Mouse (Mus musculus): ENCODE results near the gene Cadm1.

Cadm1 gene

GRCm38 (mm10) chr9:47669206-47669605 is 139.2 kb downstream of the Cadm1 start:
- DNase-seq (ENCODE audit: extremely low spot score, low spot score) = no peak

DNA sequence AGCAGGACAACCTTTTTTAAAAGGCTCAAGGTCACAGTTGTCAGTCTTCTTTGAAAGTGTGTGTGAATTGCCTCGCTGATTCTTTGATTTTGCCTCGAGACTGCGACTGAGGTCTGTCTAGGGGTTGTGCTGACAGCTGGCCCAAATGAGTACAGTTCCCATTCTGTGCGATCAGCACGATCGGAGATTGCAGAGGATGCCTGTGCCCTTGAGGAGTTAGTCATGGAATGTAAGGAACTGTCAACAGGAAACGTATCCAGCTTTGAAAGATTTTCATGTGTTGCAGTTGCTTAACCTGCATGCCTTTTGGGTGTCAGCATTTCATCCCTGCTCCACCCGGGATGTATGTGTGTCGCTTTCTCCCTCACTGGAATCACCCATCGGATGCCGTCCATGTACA is 141.6 kb downstream of the Cadm1 start:
- no peak for DNase-seq (ENCODE audit: extremely low spot score, low spot score)

DNA sequence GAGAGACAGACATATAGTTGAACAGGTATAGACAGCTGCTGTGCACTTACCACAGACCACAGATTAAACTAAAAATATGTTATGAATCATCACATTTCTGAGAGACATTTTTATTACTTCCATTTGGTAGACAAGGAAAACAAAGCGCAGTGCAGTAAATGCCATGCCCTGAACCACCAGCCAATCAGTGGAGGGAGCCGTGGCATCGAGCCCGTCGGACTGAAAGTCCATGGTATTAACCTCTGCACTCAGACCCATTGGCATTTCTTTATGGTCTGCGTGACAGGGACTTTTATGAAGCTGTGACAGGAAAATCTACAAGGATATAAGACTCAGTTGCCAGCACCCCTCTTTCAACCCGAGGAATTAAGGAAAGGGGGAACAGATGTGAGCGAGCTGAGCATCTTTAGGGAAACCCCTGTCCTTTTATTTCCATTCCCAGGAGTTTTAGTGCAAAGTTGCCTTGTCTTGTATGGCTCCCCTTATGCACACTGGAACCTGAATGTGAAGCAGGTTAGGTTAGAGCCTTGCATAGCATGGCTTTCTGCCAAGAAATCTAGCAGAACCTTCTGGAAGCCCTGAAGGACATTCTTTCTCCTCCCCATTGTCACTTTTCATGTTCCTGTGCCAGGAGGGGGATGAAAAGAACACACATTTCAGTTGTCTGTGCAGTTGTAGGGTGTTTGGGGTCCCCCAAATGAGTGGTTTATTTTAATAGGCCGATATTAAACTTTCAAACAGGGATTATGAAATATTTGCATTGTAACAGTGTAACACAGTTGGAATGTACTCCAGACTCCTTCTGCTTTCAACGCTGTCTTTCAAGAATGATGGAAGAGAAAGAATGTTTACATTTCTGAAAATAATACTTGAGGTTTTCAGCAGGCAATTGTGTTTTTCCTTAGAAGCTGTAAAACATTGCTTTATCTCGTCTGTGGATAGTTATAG is 145.1 kb downstream of the Cadm1 start:
- DNase-seq (ENCODE audit: extremely low spot score, low spot score) = no peak

- no peak for DNase-seq (ENCODE audit: extremely low spot score, low spot score)
Measured at GRCm38 (mm10) chr9:47686881-47687280, 156.9 kb downstream of the Cadm1 start.

DNA sequence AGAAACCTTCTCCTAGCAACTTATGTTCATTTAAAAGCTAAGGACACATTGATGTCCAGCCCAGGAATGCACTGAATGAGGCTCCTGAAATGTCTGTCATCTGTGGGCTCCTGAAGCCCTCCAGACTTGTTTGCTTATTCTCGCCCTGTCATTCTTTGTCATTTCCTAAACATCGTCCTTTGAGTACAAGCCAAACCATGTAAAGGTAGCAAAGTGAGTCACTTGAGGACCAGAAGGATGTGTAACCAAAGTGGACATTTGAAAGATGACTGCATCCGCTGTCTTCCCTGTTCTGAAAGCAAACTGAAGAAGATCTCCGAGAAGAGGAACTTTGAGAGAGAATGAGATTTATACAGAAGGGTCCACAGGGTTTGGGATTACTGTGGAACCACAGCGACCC is 157.6 kb downstream of the Cadm1 start:
- DNase-seq (ENCODE audit: extremely low spot score, low spot score) = no peak

DNA sequence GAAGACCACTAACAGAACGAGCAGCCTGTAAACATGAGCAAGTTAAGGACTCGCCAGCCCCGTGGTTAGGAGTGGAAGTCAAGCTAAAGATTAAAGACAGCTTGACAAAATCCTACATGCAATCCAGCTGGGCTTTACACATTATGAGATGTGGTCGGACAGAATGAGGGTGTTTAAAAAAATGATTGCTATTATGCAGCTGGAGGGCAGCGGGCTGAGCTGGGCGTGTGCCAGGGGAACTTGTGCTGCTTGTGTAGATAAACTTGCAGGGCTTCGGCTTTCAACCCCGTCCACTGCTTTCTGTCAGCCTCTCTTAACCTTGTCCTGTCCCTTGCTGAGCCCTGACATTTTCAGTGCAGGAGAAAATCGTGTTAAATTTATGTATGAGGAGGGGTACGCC is 158.3 kb downstream of the Cadm1 start:
- DNase-seq (ENCODE audit: extremely low spot score, low spot score) = no peak

DNA sequence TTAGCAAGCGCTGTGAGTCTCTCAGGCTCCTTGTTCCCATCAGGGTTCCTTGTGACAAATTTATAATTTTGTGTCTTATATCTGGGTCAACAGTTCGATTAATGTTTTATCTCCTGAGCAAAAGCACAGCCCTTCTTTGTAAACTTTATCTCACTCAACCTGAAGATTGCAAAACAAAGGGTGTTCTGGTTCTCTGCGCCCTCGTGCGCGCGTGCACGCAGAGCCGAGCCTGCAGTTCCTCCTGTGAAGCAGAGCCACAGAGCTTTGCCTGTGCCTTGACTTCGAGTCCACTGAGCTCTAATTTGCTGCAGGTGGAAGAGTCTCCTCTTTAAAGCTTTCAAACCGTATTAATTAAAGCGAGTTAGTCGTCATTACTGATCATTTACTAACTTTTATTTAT is 162.9 kb downstream of the Cadm1 start:
- no peak for DNase-seq (ENCODE audit: extremely low spot score, low spot score)

DNA sequence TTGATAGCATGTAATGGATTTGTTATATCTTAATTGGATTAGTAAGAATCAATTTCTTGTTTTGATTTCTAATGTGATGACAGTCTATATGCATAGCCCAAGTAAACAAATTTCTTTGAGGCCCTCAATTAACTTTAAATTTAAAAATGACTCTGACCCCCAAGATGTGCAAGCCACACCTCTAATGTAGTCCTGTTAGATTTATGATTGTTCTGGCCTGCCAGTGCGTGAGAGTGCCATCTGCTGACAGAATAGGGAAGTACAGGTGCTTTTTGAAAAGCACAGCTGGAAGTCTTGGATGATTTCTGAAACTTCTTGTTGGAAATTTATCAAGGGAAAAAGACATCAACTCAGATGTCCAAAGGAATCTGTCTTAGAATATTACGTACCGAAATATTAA is 169.1 kb downstream of the Cadm1 start:
- DNase-seq (ENCODE audit: extremely low spot score, low spot score) = peak; percentile 51

GRCm38 (mm10) chr9:47700021-47700420 is 170.0 kb downstream of the Cadm1 start:
- DNase-seq (ENCODE audit: extremely low spot score, low spot score) = no peak

- DNase-seq (ENCODE audit: extremely low spot score, low spot score) = no peak
Measured at GRCm38 (mm10) chr9:47703026-47703876, 173.3 kb downstream of the Cadm1 start.

DNA sequence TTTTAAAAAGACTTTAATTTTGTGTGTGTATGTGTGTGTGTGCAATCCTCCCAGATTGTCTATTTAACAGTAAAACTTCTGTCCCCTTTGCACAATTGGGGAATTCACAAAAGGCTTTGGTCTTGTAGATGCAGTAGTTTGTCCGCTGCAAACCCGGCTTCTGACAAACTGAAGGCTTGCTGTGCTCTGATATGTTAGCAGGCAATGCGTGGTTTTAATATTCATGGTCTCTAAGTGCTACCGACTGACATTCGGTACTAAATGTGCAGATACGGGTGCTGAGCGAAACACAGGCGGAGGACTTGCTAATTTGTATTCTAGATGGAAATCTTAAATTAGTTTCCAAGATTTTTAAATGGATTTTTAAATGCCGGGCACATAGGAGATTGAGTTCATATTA is 176.4 kb downstream of the Cadm1 start:
- DNase-seq (ENCODE audit: extremely low spot score, low spot score) = no peak

GRCm38 (mm10) chr9:47707326-47707725 is 177.4 kb downstream of the Cadm1 start:
- DNase-seq (ENCODE audit: extremely low spot score, low spot score) = no peak

DNA sequence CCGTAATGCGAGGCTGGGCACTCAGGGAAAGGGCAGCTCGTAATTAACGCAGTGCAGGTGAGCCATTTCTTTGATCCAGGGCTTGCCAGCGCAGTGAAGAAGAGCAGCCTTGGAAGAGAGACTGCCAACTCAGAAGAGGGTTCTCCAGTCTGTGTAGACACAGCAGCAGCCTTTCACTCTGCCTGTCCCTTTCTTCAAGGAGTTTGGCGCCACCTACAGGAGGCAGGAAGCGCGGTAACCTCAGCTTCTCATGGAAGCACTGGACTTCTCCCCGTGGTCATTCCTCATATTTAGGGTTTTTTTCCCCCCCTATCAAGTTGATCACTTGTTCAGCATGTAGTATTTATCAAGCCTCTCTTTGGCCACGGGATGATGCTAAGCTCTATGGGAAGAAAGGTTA is 178.3 kb downstream of the Cadm1 start:
- DNase-seq (ENCODE audit: extremely low spot score, low spot score) = peak; percentile 74

GRCm38 (mm10) chr9:47710946-47711345 is 181.0 kb downstream of the Cadm1 start:
- no peak for DNase-seq (ENCODE audit: extremely low spot score, low spot score)

DNA sequence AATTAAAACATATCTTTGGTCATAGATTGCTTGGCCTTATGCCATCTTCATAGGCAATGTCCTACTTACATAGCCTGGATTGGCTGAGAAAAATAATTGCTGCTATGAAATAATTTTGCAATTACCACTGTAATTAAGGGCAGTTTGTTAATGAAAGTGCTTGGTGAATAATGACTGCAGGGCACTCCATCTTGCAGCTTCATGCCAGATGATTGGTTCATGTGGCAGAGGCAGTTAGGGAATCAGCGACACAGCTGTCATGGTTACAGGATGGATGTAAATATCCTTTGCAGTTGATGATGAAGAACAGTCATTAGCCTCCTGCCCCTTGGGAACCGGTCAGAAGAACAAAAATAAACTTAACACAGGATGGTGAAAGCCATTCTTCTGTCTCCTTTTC is 184.6 kb downstream of the Cadm1 start:
- no peak for DNase-seq (ENCODE audit: extremely low spot score, low spot score)

- DNase-seq (ENCODE audit: extremely low spot score, low spot score) = no peak
Measured at GRCm38 (mm10) chr9:47715415-47715814, 185.4 kb downstream of the Cadm1 start.

DNA sequence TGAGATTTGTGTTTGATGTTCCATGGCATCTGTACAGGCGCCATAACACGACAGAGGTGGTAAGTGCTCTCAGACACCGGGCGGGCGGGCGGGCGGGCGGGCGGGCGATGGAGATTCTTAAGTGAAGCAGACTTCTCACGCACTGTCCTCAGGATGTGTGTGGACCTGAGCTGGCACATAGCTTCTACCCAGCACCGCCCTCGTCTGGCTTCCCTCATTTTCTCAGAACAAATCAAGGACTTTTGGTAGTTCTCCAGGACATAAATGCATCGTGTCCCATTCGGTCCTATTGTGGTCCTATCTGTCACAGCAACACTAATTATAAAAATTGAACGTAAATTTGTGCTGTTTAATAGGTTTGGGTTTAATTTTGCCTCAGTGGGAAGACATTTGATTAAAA is 186.9 kb downstream of the Cadm1 start:
- no peak for DNase-seq (ENCODE audit: extremely low spot score, low spot score)

DNA sequence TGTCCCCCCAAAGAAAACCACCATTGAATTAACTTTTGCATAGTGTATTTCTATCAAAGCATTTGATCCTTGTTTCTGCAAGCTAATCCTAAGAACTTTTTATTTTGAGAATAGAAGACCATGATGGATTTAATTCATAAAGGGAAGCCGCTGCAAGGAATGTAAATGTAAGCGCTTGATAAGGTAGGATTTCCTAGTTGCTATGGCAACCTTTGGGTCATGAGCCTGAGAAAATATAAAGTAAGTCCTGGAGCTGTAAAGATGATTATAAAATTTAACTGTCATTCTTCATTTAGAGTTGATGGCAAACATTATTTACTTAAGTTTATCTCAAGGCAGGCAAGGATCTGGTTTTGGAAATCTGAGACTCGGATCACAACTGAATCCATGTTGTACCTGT is 197.6 kb downstream of the Cadm1 start:
- DNase-seq (ENCODE audit: extremely low spot score, low spot score) = no peak

GRCm38 (mm10) chr9:47728852-47729251 is 198.9 kb downstream of the Cadm1 start:
- no peak for DNase-seq (ENCODE audit: extremely low spot score, low spot score)

GRCm38 (mm10) chr9:47730247-47730646 is 200.3 kb downstream of the Cadm1 start:
- DNase-seq (ENCODE audit: extremely low spot score, low spot score) = no peak

DNA sequence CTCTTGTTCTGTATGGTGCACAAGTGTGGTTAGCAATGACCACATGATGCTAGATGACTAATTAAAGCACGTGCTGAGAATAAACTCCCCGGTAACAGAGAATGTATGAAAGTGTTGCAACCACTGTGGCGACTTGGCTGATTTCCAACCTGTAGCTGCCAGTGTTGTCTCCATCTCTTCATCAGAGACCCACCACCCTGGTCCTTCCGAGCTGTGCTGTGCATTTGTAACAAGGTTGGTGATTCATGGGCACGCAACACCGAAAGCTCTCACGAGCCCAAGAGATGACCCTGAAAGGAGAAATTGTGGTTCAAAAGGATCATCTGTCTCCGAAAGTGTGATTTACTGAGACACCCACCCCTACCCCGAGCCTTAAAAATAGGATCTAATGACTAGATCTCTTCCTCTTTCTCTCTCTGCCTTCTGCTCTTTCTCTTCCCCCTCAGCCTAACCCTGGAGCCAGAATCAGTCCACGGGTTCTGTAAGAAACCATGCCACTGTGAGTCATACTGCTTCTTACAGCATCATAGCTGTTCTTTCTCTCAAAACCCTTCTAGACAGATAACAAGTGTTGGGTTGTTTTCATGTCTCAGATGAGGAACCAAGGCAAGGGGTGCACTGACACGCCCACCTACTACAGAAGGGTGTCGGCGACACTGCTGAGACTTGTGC is 203.9 kb downstream of the Cadm1 start:
- DNase-seq (ENCODE audit: extremely low spot score, low spot score) = no peak

DNA sequence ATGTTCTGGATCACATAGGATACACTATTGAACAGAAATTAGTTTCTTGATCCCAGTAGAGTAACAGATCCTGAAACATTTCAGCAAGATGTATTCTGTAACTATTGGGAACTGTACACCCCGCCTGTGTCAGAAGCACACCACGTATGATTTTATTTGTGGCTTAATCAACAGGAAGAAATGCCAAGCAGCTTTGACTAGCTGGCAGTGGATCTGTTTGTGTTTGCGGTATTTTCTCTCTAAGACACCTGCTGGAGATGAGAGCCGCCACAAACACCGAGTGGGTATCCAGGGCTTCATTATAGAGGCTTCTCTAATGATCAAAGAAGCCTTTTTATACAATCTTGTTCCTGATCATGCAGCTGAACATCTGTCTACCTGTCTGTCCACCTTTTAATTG is 204.9 kb downstream of the Cadm1 start:
- no peak for DNase-seq (ENCODE audit: extremely low spot score, low spot score)
